Mouse (Mus musculus) CH12.LX (cell line): Measurements from ENCODE around the gene Nt5m. TPM values are rescaled to one million over a fixed set of nuclear protein-coding genes. Genes with fewer than 3 reads are reported as not detected.

Experiments
- DNase-seq: peaks from one replicate; pipeline ENCODE4 v3.0.0-alpha.2; 2013; ENCODE audit errors: extremely low read depth
- H3K27ac ChIP-seq: 2 replicates; pipeline ENCODE4 v1.5.1; 2012; ENCODE audit warnings: low read depth, mild to moderate bottlenecking, control low read depth, moderate library complexity; ENCODE audit not compliant: insufficient read depth
- H3K27me3 ChIP-seq: replicated peaks from 2 replicates; pipeline ENCODE3; 2012; ENCODE audit warnings: inconsistent platforms
- H3K36me3 ChIP-seq, 2 experiments: replicated peaks in 1 of 2; 2 replicates each; pipeline versions ENCODE3 to v1.6.1; 2012; ENCODE audit warnings: inconsistent platforms in 1 of 2, low read length in 1 of 2, mild to moderate bottlenecking in 1 of 2, mixed read lengths in 1 of 2, moderate library complexity in 1 of 2; ENCODE audit not compliant: control insufficient read depth in 1 of 2, insufficient read depth in 1 of 2
- H3K4me1 ChIP-seq, 2 experiments: 2 replicates each; pipeline ENCODE4 v1.6.1; 2012; ENCODE audit warnings: inconsistent platforms in 1 of 2, moderate library complexity in 1 of 2; ENCODE audit not compliant: insufficient read depth in 2 of 2, control insufficient read depth in 1 of 2
- H3K4me2 ChIP-seq: 2 replicates; pipeline ENCODE4 v1.6.1; 2012; ENCODE audit warnings: low read depth, mild to moderate bottlenecking, control low read depth; ENCODE audit not compliant: poor library complexity, insufficient read depth, severe bottlenecking
- H3K4me3 ChIP-seq, 3 experiments: fragments of 150-350 bp in 1 of 3; sonication (generic) in 1 of 3; replicated peaks in 1 of 3; 2 replicates each; pipeline versions ENCODE3 to v1.5.1; 2011 to 2012; ENCODE audit warnings: low read depth in 2 of 3, low read length in 2 of 3, mild to moderate bottlenecking in 2 of 3, moderate library complexity in 2 of 3, control low read depth in 1 of 3, improper control_type of control experiment in 1 of 3, inconsistent platforms in 1 of 3, mixed read lengths in 1 of 3; ENCODE audit not compliant: poor library complexity in 1 of 3
- H3K79me2 ChIP-seq: replicated peaks from 2 replicates; pipeline ENCODE4 v1.6.1; 2012; ENCODE audit warnings: mild to moderate bottlenecking, moderate library complexity; ENCODE audit not compliant: control insufficient read depth, poor library complexity, insufficient read depth, severe bottlenecking; ENCODE audit errors: extremely low read depth
- H3K9ac ChIP-seq: 2 replicates; pipeline ENCODE4 v1.6.1; 2012; ENCODE audit warnings: low read depth, mild to moderate bottlenecking, control low read depth, moderate library complexity; ENCODE audit not compliant: insufficient read depth
- H3K9me3 ChIP-seq: replicated peaks from 2 replicates; pipeline ENCODE3; 2012; ENCODE audit warnings: low read length, inconsistent platforms, mixed read lengths
- BHLHE40 ChIP-seq: IDR thresholded peaks from 2 replicates; pipeline ENCODE4 v1.6.1; 2011; ENCODE audit warnings: mild to moderate bottlenecking, low read depth, low read length, improper control_type of control experiment
- CHD2 ChIP-seq: IDR thresholded peaks from 2 replicates; pipeline ENCODE4 v1.6.1; 2011; ENCODE audit warnings: low read length, improper control_type of control experiment
- CTCF ChIP-seq, 2 experiments: IDR thresholded peaks in 1 of 2; conservative IDR thresholded peaks in 1 of 2; 2 replicates each; pipeline ENCODE4 v1.5.1; 2011 to 2012; ENCODE audit warnings: low read depth in 2 of 2, low read length in 2 of 2, improper control_type of control experiment in 1 of 2, inconsistent platforms in 1 of 2, mild to moderate bottlenecking in 1 of 2, moderate library complexity in 1 of 2
- E2F4 ChIP-seq: IDR thresholded peaks from 2 replicates; pipeline ENCODE4 v1.6.1; 2011; ENCODE audit warnings: low read depth, low read length, improper control_type of control experiment; ENCODE audit not compliant: insufficient replicate concordance
- ELF1 ChIP-seq: IDR thresholded peaks from 2 replicates; pipeline ENCODE4 v1.6.1; 2014; ENCODE audit warnings: low read depth, mild to moderate bottlenecking, inconsistent platforms, low read length, improper control_type of control experiment
- EP300 ChIP-seq: IDR thresholded peaks from 2 replicates; pipeline ENCODE4 v1.6.1; 2011; ENCODE audit warnings: low read length, improper control_type of control experiment
- ETS1 ChIP-seq: conservative IDR thresholded peaks from 2 replicates; pipeline ENCODE4 v1.6.1; 2012; ENCODE audit warnings: low read depth, mild to moderate bottlenecking, inconsistent platforms, low read length, improper control_type of control experiment, moderate library complexity
- GABPA ChIP-seq: IDR thresholded peaks from 2 replicates; pipeline ENCODE4 v1.6.1; 2012; ENCODE audit warnings: low read depth, low read length, improper control_type of control experiment, inconsistent platforms; ENCODE audit not compliant: insufficient replicate concordance
- HCFC1 ChIP-seq: IDR thresholded peaks from 2 replicates; pipeline ENCODE4 v1.6.1; 2012; ENCODE audit warnings: low read depth, mild to moderate bottlenecking, inconsistent platforms, low read length, improper control_type of control experiment
- IRF4 ChIP-seq: IDR thresholded peaks from 2 replicates; pipeline ENCODE4 v1.6.1; 2014; ENCODE audit warnings: low read depth, mild to moderate bottlenecking, inconsistent platforms, low read length, improper control_type of control experiment
- JUN ChIP-seq: IDR thresholded peaks from 2 replicates; pipeline ENCODE4 v1.6.1; 2011; ENCODE audit warnings: low read depth, mild to moderate bottlenecking, low read length, improper control_type of control experiment, moderate library complexity; ENCODE audit not compliant: insufficient read depth
- JUND ChIP-seq: conservative IDR thresholded peaks from 2 replicates; pipeline ENCODE4 v1.6.1; 2011; ENCODE audit warnings: low read depth, low read length, improper control_type of control experiment
- KAT2A ChIP-seq: IDR thresholded peaks from 2 replicates; pipeline ENCODE4 v1.6.1; 2012; ENCODE audit warnings: low read length, improper control_type of control experiment, inconsistent platforms; ENCODE audit not compliant: insufficient replicate concordance
- MAFK ChIP-seq: IDR thresholded peaks from 2 replicates; pipeline ENCODE4 v1.6.1; 2011; ENCODE audit warnings: low read length, improper control_type of control experiment; ENCODE audit not compliant: insufficient replicate concordance
- MAX ChIP-seq: IDR thresholded peaks from 2 replicates; pipeline ENCODE4 v1.6.1; 2011; ENCODE audit warnings: low read length, improper control_type of control experiment
- MAZ ChIP-seq: IDR thresholded peaks from 2 replicates; pipeline ENCODE4 v1.6.1; 2012; ENCODE audit warnings: low read depth, mild to moderate bottlenecking, inconsistent platforms, low read length, improper control_type of control experiment, moderate library complexity
- MEF2A ChIP-seq: IDR thresholded peaks from 2 replicates; pipeline ENCODE4 v1.6.1; 2014; ENCODE audit warnings: low read depth, mild to moderate bottlenecking, inconsistent platforms, low read length, improper control_type of control experiment, borderline replicate concordance
- MXI1 ChIP-seq: IDR thresholded peaks from 2 replicates; pipeline ENCODE4 v1.6.1; 2011; ENCODE audit warnings: mild to moderate bottlenecking, low read depth, low read length, improper control_type of control experiment
- MYC ChIP-seq: IDR thresholded peaks from 2 replicates; pipeline ENCODE4 v1.6.1; 2011; ENCODE audit warnings: low read depth, mild to moderate bottlenecking, improper control_type of control experiment, low read length
- NELFE ChIP-seq: IDR thresholded peaks from 2 replicates; pipeline ENCODE4 v1.6.1; 2011; ENCODE audit warnings: low read depth, low read length, improper control_type of control experiment
- NRF1 ChIP-seq: IDR thresholded peaks from 2 replicates; pipeline ENCODE4 v1.6.1; 2014; ENCODE audit warnings: low read depth, mild to moderate bottlenecking, inconsistent platforms, low read length, improper control_type of control experiment, moderate library complexity
- PAX5 ChIP-seq: IDR thresholded peaks from 2 replicates; pipeline ENCODE4 v1.6.1; 2012; ENCODE audit warnings: low read length, inconsistent platforms, mixed read lengths
- POLR2A ChIP-seq: IDR thresholded peaks from 2 replicates; pipeline ENCODE4 v1.6.1; 2011; ENCODE audit warnings: low read depth, mild to moderate bottlenecking, improper control_type of control experiment, low read length
- POLR2AphosphoS2 ChIP-seq: IDR thresholded peaks from 2 replicates; pipeline ENCODE4 v1.6.1; 2011; ENCODE audit warnings: low read depth, low read length, improper control_type of control experiment
- RAD21 ChIP-seq: IDR thresholded peaks from 2 replicates; pipeline ENCODE4 v1.6.1; 2011; ENCODE audit warnings: low read depth, mild to moderate bottlenecking, low read length, improper control_type of control experiment, moderate library complexity
- RCOR1 ChIP-seq: conservative IDR thresholded peaks from 2 replicates; pipeline ENCODE4 v1.6.1; 2012; ENCODE audit warnings: low read depth, mild to moderate bottlenecking, inconsistent platforms, low read length, improper control_type of control experiment
- SIN3A ChIP-seq: IDR thresholded peaks from 2 replicates; pipeline ENCODE4 v1.6.1; 2012; ENCODE audit warnings: low read length, improper control_type of control experiment, inconsistent platforms
- TBP ChIP-seq: conservative IDR thresholded peaks from 2 replicates; pipeline ENCODE4 v1.6.1; 2011; ENCODE audit warnings: low read depth, low read length, improper control_type of control experiment
- TCF12 ChIP-seq: IDR thresholded peaks from 2 replicates; pipeline ENCODE4 v1.6.1; 2014; ENCODE audit warnings: low read depth, mild to moderate bottlenecking, inconsistent platforms, low read length, improper control_type of control experiment
- UBTF ChIP-seq: IDR thresholded peaks from 2 replicates; pipeline ENCODE4 v1.6.1; 2012; ENCODE audit warnings: low read depth, mild to moderate bottlenecking, inconsistent platforms, low read length, improper control_type of control experiment, moderate library complexity
- USF1 ChIP-seq: IDR thresholded peaks from 2 replicates; pipeline ENCODE4 v1.6.1; 2014; ENCODE audit warnings: low read depth, mild to moderate bottlenecking, inconsistent platforms, low read length, improper control_type of control experiment
- USF2 ChIP-seq: conservative IDR thresholded peaks from 2 replicates; pipeline ENCODE4 v1.6.1; 2011; ENCODE audit warnings: low read depth, low read length, improper control_type of control experiment
- ZKSCAN1 ChIP-seq: IDR thresholded peaks from 2 replicates; pipeline ENCODE4 v1.6.1; 2012; ENCODE audit warnings: low read depth, inconsistent platforms, low read length, improper control_type of control experiment, borderline replicate concordance
- ZMIZ1 ChIP-seq: IDR thresholded peaks from 2 replicates; pipeline ENCODE4 v1.6.1; 2012; ENCODE audit warnings: low read depth, mild to moderate bottlenecking, inconsistent platforms, low read length, improper control_type of control experiment
- ZNF384 ChIP-seq: IDR thresholded peaks from 2 replicates; pipeline ENCODE4 v1.6.1; 2012; ENCODE audit warnings: low read depth, low read length, improper control_type of control experiment, inconsistent platforms
- dilution Hi-C: fragments of 300-500 bp; cut with MboI; formaldehyde crosslinking; loops from 2 replicates; pipeline ENCODE4 v1.14.3; 2020; ENCODE audit warnings: low sequenced_read_pairs; ENCODE audit not compliant: extremely low pct_unique_long_range_greater_than_20kb, extremely low pct_ligation_motif_present
- in situ Hi-C: fragments of 300-500 bp; cut with MboI; formaldehyde crosslinking; loops from 3 replicates; pipeline ENCODE4 v1.14.3; 2019; ENCODE audit warnings: low sequenced_read_pairs, low pct_ligation_motif_present, low pct_unique_long_range_greater_than_20kb, mixed read lengths
- polyA plus RNA-seq: library from polyadenylated mRNA; unstranded; fragments of >175 nt; gene quantifications from 2 replicates; pipeline ENCODE4 v1.2.1, GENCODE M21; 2012; ENCODE audit warnings: low read depth; ENCODE audit not compliant: insufficient read length
- total RNA-seq, 2 experiments: library from RNA; depleted of rRNA; stranded (reverse); fragments of 300-350 nt in 1 of 2; fragments of >200 nt in 1 of 2; gene quantifications; 2 replicates each; pipeline ENCODE4 v1.2.3; 2012 to 2014

Gene Nt5m
- total and polyA plus RNA-seq, 3 experiments, result 22.3 to 25.7 (median 24.3) TPM

GRCm38 (mm10) chr11:59847131-59847530 is 7.9 kb downstream of the Nt5m start (continued):
- peak; percentile 64 to 86 for TF ChIP-seq CTCF (conservative IDR thresholded peaks at IDR 0.05 in 1 of 2, IDR thresholded peaks at IDR 0.05 in 1 of 2; ENCODE audit: low read depth in 2 of 2, low read length in 2 of 2)

- in situ Hi-C loops (no loop called here), dilution Hi-C loops (no loop called here)
- Histone ChIP-seq H3K36me3 (peaks cover 11 to 40% of the 10 kb centered on the region in 2 experiments), H3K27ac (peak overlapping the region; percentile 17; the same call in 1 of the 2 replicates), H3K79me2 (peaks cover 14% of the 10 kb centered on the region), H3K9ac (peak overlapping the region; percentile 95), H3K4me3 (peak overlapping the region; percentile 69 to 90 (median 76)), H3K27me3 (no peaks in the 10 kb centered on the region), H3K4me2 (peak overlapping the region; percentile 91), H3K4me1 (peaks cover 15 to 53% of the 10 kb centered on the region in 2 experiments), H3K9me3 (no peaks in the 10 kb centered on the region)
- peak; percentile 50 for DNase-seq
- TF ChIP-seq POLR2A, result peak; percentile 89
- TF ChIP-seq MAX, result no peak
- no peak for TF ChIP-seq POLR2AphosphoS2
- peak; percentile 79 for TF ChIP-seq NELFE
- peak in 1 of 2 experiments; percentile 7; a peak in 1 of 4 replicates for TF ChIP-seq CTCF (conservative IDR thresholded peaks at IDR 0.05 in 1 of 2, IDR thresholded peaks at IDR 0.05 in 1 of 2; ENCODE audit: low read depth in 2 of 2, low read length in 2 of 2)
- TF ChIP-seq RCOR1, result peak; percentile 37; the same call in 1 of the 2 replicates
- no peak for TF ChIP-seq MEF2A
- no peak for TF ChIP-seq JUND
- peak; percentile 82 for TF ChIP-seq TCF12
- no peak for TF ChIP-seq EP300
- TF ChIP-seq MXI1, result peak; percentile 92
- TF ChIP-seq ZMIZ1, result 0 out of 2 replicates have a peak, but pooled peaks have one; percentile 57
- peak; percentile 58; the same call in 1 of the 2 replicates for TF ChIP-seq SIN3A
- peak; percentile 93 for TF ChIP-seq UBTF
- TF ChIP-seq MAFK, result no peak
- no peak for TF ChIP-seq RAD21
- TF ChIP-seq E2F4, result no peak
- TF ChIP-seq TBP, result peak; percentile 50
- TF ChIP-seq JUN, result no peak
- TF ChIP-seq HCFC1, result peak; percentile 75
- TF ChIP-seq IRF4, result no peak; the same call in 1 of the 2 replicates
- no peak for TF ChIP-seq CHD2
- TF ChIP-seq USF1, result no peak
- TF ChIP-seq ETS1, result no peak
- no peak for TF ChIP-seq BHLHE40
- TF ChIP-seq PAX5, result no peak
- TF ChIP-seq ZKSCAN1, result no peak
- TF ChIP-seq GABPA, result no peak
- no peak for TF ChIP-seq KAT2A
- TF ChIP-seq ELF1, result peak; percentile 85
- no peak for TF ChIP-seq MAZ
- TF ChIP-seq MYC, result 0 out of 2 replicates have a peak, but pooled peaks have one; percentile 40
- TF ChIP-seq USF2, result no peak
- peak; percentile 81 for TF ChIP-seq NRF1
- no peak for TF ChIP-seq ZNF384
Observed at GRCm38 (mm10) chr11:59847891-59848884, 8.9 kb downstream of the Nt5m start.
